Mouse (Mus musculus): ENCODE results near the gene Cables2.

- TF ChIP-seq POLR2A (IDR thresholded peaks at IDR 0.05; ENCODE audit: extremely low read depth, insufficient read depth, low read length) (no peak), CTCF (IDR thresholded peaks at IDR 0.05; ENCODE audit: low read depth, low read length) (no peak)
Observed at GRCm38 (mm10) chr2:180230482-180230881, 42.8 kb downstream of the Cables2 start.
